Mouse (Mus musculus): ENCODE measurements around the gene Zbtb24.

GRCm38 (mm10) chr10:41435141-41435540 lies 15.0 kb upstream of the Zbtb24 start:
- TF ChIP-seq MAFK (IDR thresholded peaks at IDR 0.05; ENCODE audit: insufficient read depth, low read depth, low read length) = no peak
- TF ChIP-seq ZC3H11A (IDR thresholded peaks at IDR 0.05; ENCODE audit: borderline replicate concordance, low read depth, low read length) = no peak
- no peak for TF ChIP-seq ZNF384 (IDR thresholded peaks at IDR 0.05; ENCODE audit: low read depth, low read length)
